Mouse (Mus musculus): ENCODE results near the gene C330021F23Rik. TPM values are rescaled to one million over a fixed set of nuclear protein-coding genes. Genes with fewer than 3 reads are reported as not detected.

Gene C330021F23Rik
- total RNA-seq, 2 experiments from 2014 or later = 0.25 TPM; not detected in 1

- no peak for DNase-seq (ENCODE audit: low spot score)
- intact Hi-C loops (cut with DNase I) = no loop called here
These were observed 63.7 kb downstream of the C330021F23Rik start for GRCm38 (mm10) chr8:3631478-3631875.

Other genes starting within 250 kb of the C330021F23Rik start
- gene A430078G23Rik, start 214.6 kb upstream of the C330021F23Rik start, total RNA-seq (2021) = under 1 TPM; 0.34 to 0.67 TPM
- gene Arhgef18, start 175.0 kb upstream of the C330021F23Rik start, total RNA-seq (2021) = 10 to 100 TPM; 20.0 to 20.3 TPM
- 1 to 10 TPM; 3.2 to 3.4 TPM for gene Pex11g, start 100.3 kb upstream of the C330021F23Rik start, total RNA-seq (2021)
- gene Tex45, start 97.1 kb upstream of the C330021F23Rik start, total RNA-seq (2021) = not detected
- gene Zfp358, start 74.9 kb upstream of the C330021F23Rik start, total RNA-seq (2021) = 10 to 100 TPM; 27.2 to 28.6 TPM
- gene Mcoln1, start 67.5 kb upstream of the C330021F23Rik start, total RNA-seq (2021) = 10 to 100 TPM; 18.5 to 22.0 TPM
- 10 to 100 TPM; 10.6 to 11.9 TPM for gene Pnpla6, start 52.6 kb upstream of the C330021F23Rik start, total RNA-seq (2021)
- under 1 TPM; 0.47 to 0.67 TPM for gene Camsap3, start 19.3 kb downstream of the C330021F23Rik start, total RNA-seq (2021)
- 10 to 100 TPM; 14.5 to 14.9 TPM for gene Xab2, start 53.3 kb downstream of the C330021F23Rik start, total RNA-seq (2021)
- gene Pet100, start 53.6 kb downstream of the C330021F23Rik start, total RNA-seq (2021) = 10 to 100 TPM; 70.6 to 80.3 TPM
- gene Pcp2, start 57.6 kb downstream of the C330021F23Rik start, total RNA-seq (2021) = not detected
- gene Stxbp2, start 63.0 kb downstream of the C330021F23Rik start, total RNA-seq (2021) = 1 to 10 TPM; 4.5 to 4.8 TPM
- 1 to 10 TPM in 1 of 2 experiments, under 1 TPM in 1; 0.70 to 3.7 TPM for gene Retn, start 87.8 kb downstream of the C330021F23Rik start, total RNA-seq (2021)
- under 1 TPM; 0.22 to 0.34 TPM for gene Mcemp1, start 97.8 kb downstream of the C330021F23Rik start, total RNA-seq (2021)
- gene Fcor, start 104.4 kb downstream of the C330021F23Rik start, total RNA-seq (2021) = 1 to 10 TPM in 1 of 2 experiments, not detected in 1; 2.2 TPM
- 10 to 100 TPM; 19.1 to 19.3 TPM for gene Trappc5, start 108.3 kb downstream of the C330021F23Rik start, total RNA-seq (2021)
- gene Fcer2a, start 126.2 kb downstream of the C330021F23Rik start, total RNA-seq (2021) = under 1 TPM; 0.29 to 0.59 TPM
- gene Clec4g, start 152.7 kb downstream of the C330021F23Rik start, total RNA-seq (2021) = under 1 TPM; 0.65 to 0.67 TPM
- under 1 TPM; 0.22 to 0.42 TPM for gene Cd209a, start 181.0 kb downstream of the C330021F23Rik start, total RNA-seq (2021)

All from heart, postnatal 25 days (tissue).